Mouse (Mus musculus) B cell, adult 62 days (primary cell): ENCODE measurements around the gene Cluap1. TPM values are rescaled to one million over a fixed set of nuclear protein-coding genes. Genes with fewer than 3 reads are reported as not detected.

Experiments used
- total RNA-seq: library from RNA; stranded (reverse); gene quantifications from 4 replicates; pipeline ENCODE4 v1.2.4, GENCODE M21; 2023

Cluap1 gene
- total RNA-seq, result 24.5 to 34.0 TPM (median 28.1 TPM) in 4 replicates

GRCm38 (mm10) chr16:3908537-3909111, at the start of gene Cluap1, which contains the start of gene 1700037C18Rik:
Gene Cluap1 (plus strand): TSS chr16:3908801.
Gene 1700037C18Rik (minus strand): TSS chr16:3908689.

DNA sequence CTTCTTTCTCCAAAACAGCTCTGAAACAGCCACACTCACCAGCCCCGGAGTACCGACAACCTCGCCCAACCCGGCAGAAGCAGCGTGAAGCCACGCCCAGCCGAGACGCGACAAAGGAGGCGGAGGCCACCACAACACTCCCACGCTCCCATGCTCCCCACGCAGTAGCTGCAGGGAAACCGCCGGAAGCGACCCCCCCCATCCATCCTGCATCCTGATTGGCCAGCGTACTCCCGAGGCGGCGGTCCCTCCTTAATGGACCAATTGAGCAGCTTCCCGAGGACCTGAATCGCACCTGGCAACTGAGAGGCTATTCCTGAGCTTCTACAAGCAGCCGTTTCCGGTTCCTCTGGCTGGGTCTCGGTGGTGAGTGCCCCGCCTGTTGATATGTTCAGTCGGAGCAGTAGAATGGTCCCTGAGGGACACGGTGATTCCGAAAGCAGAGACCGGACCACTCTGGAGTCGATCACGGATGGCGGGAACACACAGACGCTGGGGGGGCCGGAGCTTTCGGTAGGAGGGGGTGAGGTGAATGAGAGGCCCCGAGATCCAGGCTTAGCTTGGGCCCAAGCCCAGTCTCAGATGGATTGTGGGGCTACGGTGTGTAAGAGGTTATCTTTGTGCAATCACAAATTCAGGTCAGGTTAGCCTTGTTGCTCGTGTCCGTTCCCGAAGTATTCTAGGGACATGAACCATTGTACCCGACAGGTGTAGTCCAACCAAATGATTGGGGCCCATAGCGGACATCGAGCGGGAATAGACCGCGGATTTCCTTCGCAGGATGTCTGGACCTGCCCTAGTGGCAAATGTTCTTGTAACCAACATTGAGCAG, 36.2 kb upstream of the Cluap1 start, which contains the start of gene Naa60:
TSS of gene Naa60 (plus strand) at position 160 of the 832 bp plus-strand sequence.

DNA sequence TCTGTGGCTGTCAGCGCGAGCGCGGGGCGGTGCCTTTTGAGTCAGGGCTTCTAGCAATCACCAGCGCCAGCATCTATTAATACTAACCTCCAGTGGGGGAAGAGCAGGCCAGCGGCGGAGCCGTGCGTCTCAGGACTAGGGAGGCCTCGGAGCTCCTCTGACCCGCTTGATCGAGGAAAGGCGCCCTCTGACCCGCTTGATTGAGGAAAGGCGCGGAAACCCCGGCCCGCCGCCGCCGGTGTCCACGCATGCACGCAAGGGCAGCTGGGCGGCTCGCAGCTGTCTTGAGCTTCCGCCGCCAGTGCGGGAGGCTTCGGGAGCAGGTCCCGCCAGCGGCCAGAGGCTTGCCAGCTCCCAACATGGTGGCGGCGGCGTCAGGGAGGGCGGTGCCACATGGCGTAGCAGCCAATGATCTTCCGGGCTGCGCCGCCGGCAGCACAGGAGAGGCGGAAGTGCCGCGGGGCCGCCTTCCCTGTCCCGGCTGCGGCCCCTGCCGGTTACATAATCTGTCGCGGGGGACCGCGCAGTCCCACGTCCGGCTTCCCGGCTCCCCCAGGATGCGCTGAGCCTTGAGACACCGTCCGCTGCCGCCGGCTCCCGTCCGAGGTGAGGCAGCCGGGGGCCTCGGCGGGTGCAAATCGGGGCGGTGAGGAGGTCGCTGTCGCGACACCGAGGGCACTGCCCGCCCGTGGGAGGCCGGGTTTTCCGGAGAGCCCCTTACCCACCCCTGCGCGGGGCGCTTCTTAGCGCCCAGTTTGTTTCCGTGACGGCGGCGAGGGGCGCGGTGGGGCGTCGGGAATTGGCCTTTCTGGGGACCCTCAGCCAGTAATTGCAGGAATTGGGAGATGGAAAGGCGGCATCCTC, 24.2 kb upstream of the Cluap1 start, which contains the start of the genes Zfp597 and Gm20695:
TSS of gene Zfp597 (minus strand) at position 361 of the 864 bp plus-strand sequence.
TSS of gene Gm20695 (plus strand) at position 448 of the 864 bp plus-strand sequence.

DNA sequence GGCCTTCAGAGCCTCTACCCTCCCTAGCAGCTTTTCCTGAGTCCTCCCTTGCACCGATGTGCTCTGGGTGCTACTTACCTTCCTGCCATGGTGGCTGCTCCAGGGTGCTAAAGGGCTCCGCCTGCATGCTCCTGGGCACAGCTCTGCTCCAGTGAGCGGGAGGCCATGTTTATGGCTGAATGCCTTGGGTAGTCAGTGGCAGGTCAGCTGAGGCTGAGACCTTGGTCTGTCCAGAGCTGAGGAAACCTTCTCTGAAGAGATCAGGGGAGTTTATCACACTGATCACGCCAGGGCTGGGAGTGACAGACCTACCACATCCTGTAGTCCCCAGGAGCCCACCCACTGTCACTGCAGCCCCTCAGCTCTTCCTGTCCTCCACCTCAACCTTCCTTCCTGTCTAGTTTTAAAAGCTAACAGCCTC, 67.7 kb downstream of the Cluap1 start, which contains the start of gene Nlrc3:
TSS of gene Nlrc3 (minus strand) at position 382 of the 421 bp plus-strand sequence.

Other genes with a start within 250 kb of the Cluap1 start
- gene Mefv, start 190.7 kb upstream of the Cluap1 start, total RNA-seq, result not detected in 4 replicates
- 56.0 to 68.2 TPM (median 63.3 TPM) in 4 replicates for gene Zfp263, start 164.7 kb upstream of the Cluap1 start, total RNA-seq
- gene Olfr15, start 77.9 kb upstream of the Cluap1 start, total RNA-seq, result not detected in 4 replicates
- 0.27 to 0.92 TPM (median 0.75 TPM) in 4 replicates for gene Zfp174, start 61.5 kb upstream of the Cluap1 start, total RNA-seq
- 80.0 to 85.6 TPM (median 83.0 TPM) in 4 replicates for gene Naa60, start 36.4 kb upstream of the Cluap1 start, total RNA-seq
- 29.5 to 37.1 TPM (median 34.5 TPM) in 4 replicates for gene Zfp597, start 24.2 kb upstream of the Cluap1 start, total RNA-seq
- gene Gm20695, start 24.2 kb upstream of the Cluap1 start, total RNA-seq, result not detected in 4 replicates
- 6.6 to 7.9 TPM (median 7.0 TPM) in 4 replicates for gene 1700037C18Rik, start 112 bp upstream of the Cluap1 start, total RNA-seq
- gene Nlrc3, start 67.8 kb downstream of the Cluap1 start, total RNA-seq, result 36.8 to 41.2 TPM (median 38.1 TPM) in 4 replicates
- 96.0 to 109 TPM (median 102 TPM) in 4 replicates for gene Slx4, start 95.0 kb downstream of the Cluap1 start, total RNA-seq
- gene Dnase1, start 128.1 kb downstream of the Cluap1 start, total RNA-seq, result not detected in 4 replicates
- gene Trap1, start 169.0 kb downstream of the Cluap1 start, total RNA-seq, result 65.4 to 81.7 TPM (median 74.3 TPM) in 4 replicates